Mouse (Mus musculus) hindbrain, embryonic 16.5 days (tissue): ENCODE measurements around the gene Kcne4. TPM values are rescaled to one million over a fixed set of nuclear protein-coding genes. Genes with fewer than 3 reads are reported as not detected.

Experiments used
- ATAC-seq: fragments of 200-750 bp; cut with Nextera tagmentation; 2 replicates; pipeline ENCODE4 v1.8.0; 2017; ENCODE audit warnings: moderate TSS enrichment, moderate library complexity
- H3K27ac ChIP-seq: fragments of 300-500 bp; sonication (generic); 2 replicates; pipeline ENCODE4 v1.5.1; 2014; ENCODE audit warnings: low read depth, mild to moderate bottlenecking, control low read depth, low read length, moderate library complexity
- H3K27me3 ChIP-seq: fragments of 300-500 bp; sonication (generic); replicated peaks from 2 replicates; pipeline ENCODE4 v1.6.1; 2014; ENCODE audit warnings: low read length; ENCODE audit not compliant: control insufficient read depth, insufficient read depth
- H3K36me3 ChIP-seq: fragments of 300-500 bp; sonication (generic); 2 replicates; pipeline ENCODE4 v1.6.1; 2014; ENCODE audit warnings: mild to moderate bottlenecking, low read length, moderate library complexity, mixed read lengths; ENCODE audit not compliant: control insufficient read depth, insufficient read depth
- H3K4me1 ChIP-seq: fragments of 300-500 bp; sonication (generic); 2 replicates; pipeline ENCODE4 v1.6.1; 2014; ENCODE audit warnings: low read depth, low read length; ENCODE audit not compliant: control insufficient read depth, insufficient read depth
- H3K4me2 ChIP-seq: fragments of 300-500 bp; sonication (generic); 2 replicates; pipeline ENCODE4 v1.6.1; 2014; ENCODE audit warnings: mild to moderate bottlenecking, low read length, control low read depth, moderate library complexity
- H3K4me3 ChIP-seq: fragments of 300-500 bp; sonication (generic); 2 replicates; pipeline ENCODE4 v1.5.1; 2014; ENCODE audit warnings: mild to moderate bottlenecking, low read length, control low read depth, moderate library complexity
- H3K9ac ChIP-seq: fragments of 300-500 bp; sonication (generic); 2 replicates; pipeline ENCODE4 v1.6.1; 2014; ENCODE audit warnings: low read depth, mild to moderate bottlenecking, control low read depth, low read length, moderate library complexity
- H3K9me3 ChIP-seq: fragments of 300-500 bp; sonication (generic); 2 replicates; pipeline ENCODE4 v1.6.1; 2014; ENCODE audit warnings: mild to moderate bottlenecking, low read length, moderate library complexity; ENCODE audit not compliant: control insufficient read depth
- WGBS: fragments of 180-500 bp; shearing (Covaris S2); extraction: QIAGEN DNeasy Blood & Tissue Kit; methylation state at CpG from one replicate; pipeline ENCODE4 v1.1.7; 2014; 5-methylcytosine and 5-hydroxymethylcytosine counted together
- polyA plus RNA-seq: library from polyadenylated mRNA; unstranded; fragments of >200 nt; fragmentation: Nextera tagmentation; extraction: Ambion mirVana; gene quantifications from 2 replicates; pipeline ENCODE4 v1.2.1, GENCODE M21; 2015

The Kcne4 gene
- polyA plus RNA-seq, 1 experiment from 2014 or later, result 1.9 TPM

DNA sequence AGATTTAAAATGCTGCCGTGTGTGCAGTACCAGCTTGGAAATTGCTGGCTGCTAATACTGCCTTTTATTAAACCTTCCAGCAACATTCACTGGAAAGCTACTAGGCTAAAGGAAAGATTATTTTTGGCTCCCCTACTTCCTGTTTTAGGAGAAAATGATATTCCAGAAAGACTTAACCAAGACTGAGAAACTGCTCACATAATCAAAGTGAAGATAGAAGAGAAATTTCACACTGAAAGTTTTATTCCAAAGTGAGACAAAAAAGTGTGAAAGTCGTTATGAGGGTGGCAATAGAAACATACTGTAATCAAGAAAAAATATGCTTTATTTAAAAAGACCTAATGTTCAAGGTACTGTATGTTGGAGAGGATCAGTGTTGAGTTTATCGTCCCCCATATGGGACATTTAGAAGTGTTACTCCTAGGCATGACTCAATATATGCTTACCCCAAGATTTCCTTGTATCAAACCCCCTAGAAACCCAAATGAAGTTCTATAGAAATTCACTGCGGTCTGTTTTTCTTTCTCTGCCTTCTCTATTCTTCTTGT, 48.3 kb downstream of the Kcne4 start:
- H3K4me2 ChIP-seq, result no peak overlapping the region
- WGBS, result 85% methylated on average over 4 of the region's 4 CpGs
- no peak overlapping the region for H3K27ac ChIP-seq
- no peaks in the 10 kb centered on the region for H3K36me3 ChIP-seq
- H3K4me3 ChIP-seq, result no peak overlapping the region
- no peaks in the 10 kb centered on the region for H3K4me1 ChIP-seq
- no peaks in the 10 kb centered on the region for H3K9me3 ChIP-seq
- H3K9ac ChIP-seq, result no peak overlapping the region
- no peak for ATAC-seq
- H3K27me3 ChIP-seq, result no peaks in the 10 kb centered on the region

DNA sequence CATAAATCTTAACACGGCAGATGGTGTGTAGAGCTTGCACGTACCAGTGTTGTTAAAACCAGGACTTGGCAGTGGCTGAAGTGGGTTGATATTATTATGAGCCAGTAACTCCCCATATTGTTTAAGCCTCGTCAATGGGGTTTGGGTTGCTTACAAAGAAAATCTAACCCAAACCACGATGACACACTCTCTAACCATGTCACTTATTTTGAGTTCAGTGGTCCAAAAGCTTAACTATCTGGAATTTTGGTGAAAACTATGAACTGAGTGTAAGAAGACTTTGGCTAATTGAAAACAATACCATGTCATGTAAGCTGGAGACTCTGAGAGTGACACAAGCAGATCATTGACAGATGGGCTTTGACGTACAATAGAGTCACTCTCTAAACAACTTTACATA, 49.4 kb downstream of the Kcne4 start:
- H3K4me3 ChIP-seq, result no peak overlapping the region
- no peak overlapping the region for H3K27ac ChIP-seq
- H3K9ac ChIP-seq, result no peak overlapping the region
- no peak for ATAC-seq
- no peak overlapping the region for H3K4me2 ChIP-seq
- H3K9me3 ChIP-seq, result no peaks in the 10 kb centered on the region
- WGBS, result 86% methylated on average over 5 of the region's 5 CpGs
- no peaks in the 10 kb centered on the region for H3K4me1 ChIP-seq
- no peaks in the 10 kb centered on the region for H3K27me3 ChIP-seq
- no peaks in the 10 kb centered on the region for H3K36me3 ChIP-seq

DNA sequence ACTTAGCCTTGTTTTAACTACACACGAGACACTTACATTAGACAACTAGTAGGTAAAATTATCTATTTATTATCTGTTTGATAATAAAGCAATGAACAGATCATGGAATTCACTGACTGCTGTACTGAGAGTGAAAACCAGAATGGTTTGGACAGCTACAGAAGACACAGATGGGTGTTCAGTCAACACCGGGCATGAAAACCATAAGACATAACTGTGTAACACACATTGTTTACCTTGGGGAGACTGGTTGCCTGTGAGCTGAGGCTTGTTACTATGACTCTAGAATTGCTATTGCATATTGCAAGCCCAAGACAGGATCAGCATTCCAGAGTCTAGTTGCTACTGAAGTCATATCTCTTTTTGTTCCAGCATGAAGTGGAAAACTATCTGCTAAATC, 49.9 kb downstream of the Kcne4 start:
- Histone ChIP-seq H3K4me2 (no peak overlapping the region), H3K4me1 (no peaks in the 10 kb centered on the region), H3K9me3 (no peaks in the 10 kb centered on the region), H3K36me3 (no peaks in the 10 kb centered on the region), H3K4me3 (no peak overlapping the region), H3K27ac (no peak overlapping the region), H3K9ac (no peak overlapping the region), H3K27me3 (no peaks in the 10 kb centered on the region)
- no peak for ATAC-seq
- 94% methylated on average over 2 of the region's 2 CpGs for WGBS

Other genes starting within 250 kb of the Kcne4 start
- 106 and 111 TPM in 2 replicates for gene Acsl3, start 158.9 kb upstream of the Kcne4 start, polyA plus RNA-seq
- 1.5 and 1.8 TPM in 2 replicates for gene Utp14b, start 158.7 kb upstream of the Kcne4 start, polyA plus RNA-seq